Mouse (Mus musculus) thymus, adult 2 months (tissue): Measurements from ENCODE around the gene Gm11007. TPM values are rescaled to one million over a fixed set of nuclear protein-coding genes. Genes with fewer than 3 reads are reported as not detected.
"Not testable (repeated sequence)": the region's sequence is repeated elsewhere in the genome, so short reads cannot be mapped to it uniquely, and the experiment has no call there.

ENCODE experiments used
- DNase-seq: peaks from one replicate; pipeline ENCODE4 v3.0.0; 2021
- H3K27ac ChIP-seq: fragments of 200-500 bp; 2 replicates; pipeline ENCODE4 v1.5.1; 2012; ENCODE audit warnings: low read length, control low read depth; ENCODE audit not compliant: control insufficient read depth, insufficient read depth
- H3K27me3 ChIP-seq: fragments of 200-500 bp; 2 replicates; pipeline ENCODE4 v1.6.1; 2012; ENCODE audit warnings: mild to moderate bottlenecking, low read length, moderate library complexity, mixed read lengths; ENCODE audit not compliant: control insufficient read depth, insufficient read depth
- H3K36me3 ChIP-seq: fragments of 200-500 bp; 2 replicates; pipeline ENCODE4 v1.6.1; 2012; ENCODE audit warnings: mild to moderate bottlenecking, low read length, moderate library complexity; ENCODE audit not compliant: control insufficient read depth, insufficient read depth
- H3K4me1 ChIP-seq: fragments of 200-500 bp; replicated peaks from 2 replicates; pipeline ENCODE4 v1.6.1; 2012; ENCODE audit warnings: low read length; ENCODE audit not compliant: control insufficient read depth, insufficient read depth
- H3K4me3 ChIP-seq: fragments of 200-500 bp; 2 replicates; pipeline ENCODE4 v1.5.1; 2012; ENCODE audit warnings: mild to moderate bottlenecking, low read length, control low read depth, moderate library complexity; ENCODE audit not compliant: control insufficient read depth, insufficient read depth
- WGBS: fragments of 180-500 bp; shearing (Covaris S2); methylation state at CpG from one replicate; pipeline ENCODE4 v1.1.7; 2018; 5-methylcytosine and 5-hydroxymethylcytosine counted together
- polyA plus RNA-seq: library from polyadenylated mRNA; depleted of rRNA; stranded (reverse); fragments of >200 nt; gene quantifications from 2 replicates; pipeline ENCODE4 v1.2.3, GENCODE M21; 2012; rRNA removed

Gene Gm11007
- not detected in 2 replicates for polyA plus RNA-seq

GRCm38 (mm10) chr2:175643678-175644077 lies at the start of gene Gm11007:
Gene Gm11007 (plus strand): TSS chr2:175643978.
- DNase-seq, H3K36me3 ChIP-seq, H3K27me3 ChIP-seq, H3K4me3 ChIP-seq, H3K4me1 ChIP-seq, H3K27ac ChIP-seq: not testable (repeated sequence)
- no CpG with 5 or more reads among the region's 2 CpGs for WGBS

Other genes with a start within 250 kb of the Gm11007 start
- gene Gm4724, start 208.2 kb upstream of the Gm11007 start, polyA plus RNA-seq = 6.5 and 8.9 TPM in 2 replicates
- gene Zfp965, start 174.0 kb upstream of the Gm11007 start, polyA plus RNA-seq = 0.75 and 0.82 TPM in 2 replicates
- gene Zfp969, start 59.7 kb downstream of the Gm11007 start, polyA plus RNA-seq = not detected in 2 replicates
- gene Gm2007, start 97.6 kb downstream of the Gm11007 start, polyA plus RNA-seq = not detected in 2 replicates
- gene Gm14288, start 157.1 kb downstream of the Gm11007 start, polyA plus RNA-seq = 0.56 and 0.92 TPM in 2 replicates
- gene Gm6710, start 225.2 kb downstream of the Gm11007 start, polyA plus RNA-seq = 0.24 and 1.2 TPM in 2 replicates